Mouse (Mus musculus) spleen, adult 2 months (tissue): ENCODE measurements around the gene Klk1b3.

Experiments
- CTCF ChIP-seq: fragments of 200-500 bp; IDR thresholded peaks from 2 replicates; pipeline ENCODE4 v1.5.1; 2011; ENCODE audit warnings: mild to moderate bottlenecking, inconsistent platforms; ENCODE audit not compliant: insufficient read depth, insufficient read length, insufficient replicate concordance; ENCODE audit errors: extremely low read depth
- POLR2A ChIP-seq: fragments of 200-500 bp; IDR thresholded peaks from 2 replicates; pipeline ENCODE4 v1.6.1; 2011; ENCODE audit warnings: low read depth, low read length, inconsistent platforms

- TF ChIP-seq POLR2A = no peak
- TF ChIP-seq CTCF = no peak
These were observed 49.0 kb downstream of the Klk1b3 start for GRCm38 (mm10) chr7:44246984-44247470.
